Mouse (Mus musculus): ENCODE data around the gene Gtf3c6. TPM values are rescaled to one million over a fixed set of nuclear protein-coding genes. Genes with fewer than 3 reads are reported as not detected.
"Not testable (repeated sequence)": the region's sequence is repeated elsewhere in the genome, so short reads cannot be mapped to it uniquely, and the experiment has no call there.

Gtf3c6 gene
- 88.1 and 92.2 TPM in 2 replicates for polyA plus RNA-seq (2015; fragmentation: Nextera tagmentation; extraction: Ambion mirVana)

- peak within 1 kb of the TSS; percentile 76 for H3K9ac ChIP-seq (ENCODE audit: low read depth, low read length)
- peaks cover 11% of the 10 kb centered on the region for H3K36me3 ChIP-seq (ENCODE audit: insufficient read depth, low read length)
- no peaks in the 10 kb centered on the region for H3K9me3 ChIP-seq (replicated peaks; ENCODE audit: low read length)
- peak within 1 kb of the TSS; percentile 74 for H3K4me2 ChIP-seq (ENCODE audit: low read length)
- peak within 1 kb of the TSS; percentile 97 for H3K27ac ChIP-seq
- ATAC-seq (replicated peaks; ENCODE audit: low FRiP score, low read depth) (peak; percentile 71), DNase-seq (ENCODE audit: low spot score) (peak; percentile 99)
- under 1% methylated on average over 43 of the region's 43 CpGs for WGBS
- H3K27me3 ChIP-seq (ENCODE audit: insufficient read depth, low read length): no peaks in the 10 kb centered on the region
- H3K4me3 ChIP-seq (replicated peaks; ENCODE audit: low read depth, low read length): peak within 1 kb of the TSS; percentile 79
- TF ChIP-seq CTCF (IDR thresholded peaks at IDR 0.05; ENCODE audit: low read depth): peak; percentile 8; the same call in 1 of the 2 replicates
- no peaks in the 10 kb centered on the region for H3K4me1 ChIP-seq (replicated peaks; ENCODE audit: insufficient read depth, low read length)
Observed at GRCm38 (mm10) chr10:40257414-40258255, at the start of gene Gtf3c6. Gtf3c6 (minus strand) TSS chr10:40258108.

- 81% methylated on average over 1 of the region's 1 CpGs for WGBS
- H3K4me1 ChIP-seq (replicated peaks; ENCODE audit: insufficient read depth, low read length): 0 out of 2 replicates have a peak, but pooled peaks cover 3% of the 10 kb centered on the region
- DNase-seq (ENCODE audit: low spot score) (no peak), ATAC-seq (replicated peaks; ENCODE audit: low FRiP score, low read depth) (no peak)
- H3K9me3 ChIP-seq (replicated peaks; ENCODE audit: low read length): no peaks in the 10 kb centered on the region
- no peak overlapping the region for H3K4me2 ChIP-seq (ENCODE audit: low read length)
- no peaks in the 10 kb centered on the region for H3K27me3 ChIP-seq (ENCODE audit: insufficient read depth, low read length)
- no peak overlapping the region for H3K4me3 ChIP-seq (replicated peaks; ENCODE audit: low read depth, low read length)
- no peak overlapping the region for H3K9ac ChIP-seq (ENCODE audit: low read depth, low read length)
- no peaks in the 10 kb centered on the region for H3K36me3 ChIP-seq (ENCODE audit: insufficient read depth, low read length)
- H3K27ac ChIP-seq: no peak overlapping the region
- TF ChIP-seq CTCF (IDR thresholded peaks at IDR 0.05; ENCODE audit: low read depth): peak; percentile 37; the same call in 1 of the 2 replicates
Observed at GRCm38 (mm10) chr10:40305989-40306388, 48.1 kb upstream of the Gtf3c6 start.

DNA sequence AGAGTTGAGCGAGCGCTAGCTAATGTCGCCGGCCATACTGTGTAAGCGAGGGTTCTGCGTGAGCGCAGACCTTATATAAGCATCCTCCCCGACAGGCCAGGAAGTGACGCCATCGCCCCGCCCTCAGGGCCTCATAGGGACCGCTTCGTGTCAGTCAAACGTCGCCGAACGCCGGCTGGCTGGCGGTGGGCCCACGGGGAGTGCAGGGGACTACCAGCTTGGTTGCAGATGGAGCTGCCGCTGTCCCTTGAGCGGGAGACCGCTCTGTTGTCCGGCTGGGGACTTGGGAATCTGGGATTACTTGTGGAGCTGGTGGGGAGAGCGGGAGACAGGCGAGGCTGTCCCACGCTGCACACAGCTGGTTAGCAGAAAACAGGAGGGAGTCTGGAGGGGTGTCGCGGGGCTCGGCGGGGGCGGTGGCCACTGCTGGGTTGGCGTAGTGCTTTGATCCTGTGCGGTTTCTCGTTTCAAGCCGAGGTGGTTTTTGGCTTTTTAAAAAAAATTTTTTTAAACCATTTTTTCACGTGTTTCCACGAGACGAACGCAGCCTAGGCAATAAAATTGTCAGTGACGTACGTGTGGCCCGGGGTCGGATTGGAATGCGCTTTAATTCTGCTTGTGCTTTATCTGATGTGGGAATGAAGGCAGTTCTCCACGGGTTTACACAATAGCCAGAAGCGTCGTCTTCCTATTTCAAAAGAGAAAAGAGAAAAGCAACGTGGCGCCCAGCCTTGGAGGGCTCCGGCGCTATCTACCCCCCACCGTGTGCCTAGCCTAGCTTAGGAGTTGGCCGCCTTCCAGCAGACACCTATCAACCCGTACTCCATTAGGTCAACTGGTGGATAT lies 44.5 kb upstream of the Gtf3c6 start, which contains the start of gene Amd1:
TSS of gene Amd1 (minus strand) at position 47 of the 846 bp plus-strand sequence.
- peak within 1 kb of the TSS; percentile 92 for H3K9ac ChIP-seq (ENCODE audit: low read depth, low read length)
- H3K4me3 ChIP-seq (replicated peaks; ENCODE audit: low read depth, low read length): peak within 1 kb of the TSS; percentile 91
- H3K4me2 ChIP-seq (ENCODE audit: low read length): peak within 1 kb of the TSS; percentile 88
- H3K9me3 ChIP-seq (replicated peaks; ENCODE audit: low read length): no peaks in the 10 kb centered on the region
- under 1% methylated on average over 55 of the region's 55 CpGs for WGBS
- H3K36me3 ChIP-seq (ENCODE audit: insufficient read depth, low read length): no peaks in the 10 kb centered on the region
- ATAC-seq (replicated peaks; ENCODE audit: low FRiP score, low read depth): peak; percentile 97
- peaks cover 9% of the 10 kb centered on the region; the same call in 1 of the 2 replicates for H3K4me1 ChIP-seq (replicated peaks; ENCODE audit: insufficient read depth, low read length)
- peak within 1 kb of the TSS; percentile 94 for H3K27ac ChIP-seq
- peak; percentile 100 for DNase-seq (ENCODE audit: low spot score)
- no peak for TF ChIP-seq CTCF (IDR thresholded peaks at IDR 0.05; ENCODE audit: low read depth)
- no peaks in the 10 kb centered on the region for H3K27me3 ChIP-seq (ENCODE audit: insufficient read depth, low read length)

DNA sequence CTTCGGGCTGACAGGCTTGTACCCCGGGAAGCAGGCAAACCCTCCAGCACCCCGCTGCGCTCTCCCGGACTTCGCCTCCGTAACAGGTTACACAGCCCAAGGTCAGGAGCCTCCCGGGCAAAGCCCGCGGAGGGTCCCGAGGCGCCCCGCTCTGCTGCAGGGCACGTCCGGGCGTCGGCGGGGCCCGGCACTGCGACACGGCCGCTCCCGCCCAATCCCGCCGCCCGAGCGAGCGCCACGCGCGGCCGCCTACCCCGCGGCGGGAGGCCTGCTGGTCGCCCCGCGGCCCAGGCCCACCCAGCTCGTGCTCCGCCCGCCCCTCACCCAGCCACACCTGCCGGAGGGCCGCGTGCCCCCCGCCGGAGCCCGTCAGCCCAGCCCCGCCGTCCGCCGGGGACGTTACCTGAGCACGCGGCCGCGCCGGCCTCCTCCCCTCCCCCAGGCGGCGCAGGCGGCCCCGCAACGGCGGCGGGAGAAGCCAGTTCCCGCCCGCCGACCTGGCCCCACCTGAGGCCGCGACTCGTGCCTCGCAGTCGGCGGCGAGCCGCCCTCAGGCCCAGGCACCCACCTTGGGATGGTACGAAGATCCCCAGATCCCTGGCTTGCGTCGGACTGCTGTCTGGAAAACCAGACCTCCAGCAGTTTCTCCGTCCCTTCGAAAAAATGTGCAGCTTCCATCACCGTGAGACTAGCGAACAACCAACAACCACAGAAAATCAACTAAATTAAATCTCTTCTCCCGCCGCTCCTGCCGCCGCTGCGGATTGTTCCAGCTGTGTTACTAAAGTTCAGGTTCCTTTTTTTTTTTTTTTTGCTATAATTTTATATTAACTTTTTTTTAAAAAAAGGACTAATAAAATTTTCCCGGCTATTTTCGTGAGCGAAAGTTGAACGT lies 43.5 kb upstream of the Gtf3c6 start:
- peak; percentile 31 for DNase-seq (ENCODE audit: low spot score)
- WGBS: under 1% methylated on average over 55 of the region's 91 CpGs
- peak overlapping the region; percentile 91 for H3K4me3 ChIP-seq (replicated peaks; ENCODE audit: low read depth, low read length)

DNA sequence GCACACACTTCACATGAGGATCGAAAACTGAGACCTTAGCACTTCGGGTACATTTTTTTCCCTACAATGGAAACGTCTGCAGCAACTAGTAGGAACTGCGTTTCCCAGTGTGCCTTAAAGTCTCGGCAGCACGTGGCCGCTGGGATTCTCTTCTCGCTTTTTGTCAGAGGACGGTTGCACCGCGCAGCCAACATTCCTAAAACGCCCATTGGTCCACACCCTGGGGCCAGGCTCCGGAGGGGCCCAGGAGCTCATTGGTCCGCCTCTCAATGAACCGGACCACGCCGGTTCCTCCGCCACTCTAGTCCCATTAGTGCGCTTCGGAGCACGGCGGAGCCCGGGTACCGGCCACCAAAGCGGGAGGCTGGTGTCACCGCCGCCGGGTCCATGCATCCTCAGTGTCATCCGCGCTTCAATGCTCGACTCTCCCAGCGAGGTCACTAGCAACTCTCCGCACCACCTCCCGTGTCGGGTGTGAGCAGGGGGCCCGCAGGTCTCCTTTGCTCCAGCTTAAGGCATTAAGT lies 42.8 kb upstream of the Gtf3c6 start:
- Histone ChIP-seq H3K36me3 (ENCODE audit: insufficient read depth, low read length) (no peaks in the 10 kb centered on the region), H3K27ac (peak overlapping the region; percentile 92), H3K4me2 (ENCODE audit: low read length) (peak overlapping the region; percentile 88), H3K9ac (ENCODE audit: low read depth, low read length) (peak overlapping the region; percentile 92), H3K27me3 (ENCODE audit: insufficient read depth, low read length) (no peaks in the 10 kb centered on the region), H3K9me3 (replicated peaks; ENCODE audit: low read length) (no peaks in the 10 kb centered on the region), H3K4me3 (replicated peaks; ENCODE audit: low read depth, low read length) (peak overlapping the region; percentile 91), H3K4me1 (replicated peaks; ENCODE audit: insufficient read depth, low read length) (peaks cover 11% of the 10 kb centered on the region; the same call in 1 of the 2 replicates)
- ATAC-seq (replicated peaks; ENCODE audit: low FRiP score, low read depth) (peak; percentile 89), DNase-seq (ENCODE audit: low spot score) (peak; percentile 93)
- TF ChIP-seq CTCF (IDR thresholded peaks at IDR 0.05; ENCODE audit: low read depth): no peak
- WGBS: under 1% methylated on average over 36 of the region's 36 CpGs

More for the DNA sequence above, 43.5 kb upstream of the Gtf3c6 start:
- peak overlapping the region; percentile 88 for H3K4me2 ChIP-seq (ENCODE audit: low read length)
- not testable (repeated sequence) for H3K36me3 ChIP-seq (ENCODE audit: insufficient read depth, low read length); H3K9me3 ChIP-seq (replicated peaks; ENCODE audit: low read length); H3K27me3 ChIP-seq (ENCODE audit: insufficient read depth, low read length)
- peak; percentile 36 for ATAC-seq (replicated peaks; ENCODE audit: low FRiP score, low read depth)
- peak overlapping the region; percentile 92 for H3K9ac ChIP-seq (ENCODE audit: low read depth, low read length)
- H3K27ac ChIP-seq: peak overlapping the region; percentile 92
- H3K4me1 ChIP-seq (replicated peaks; ENCODE audit: insufficient read depth, low read length): peaks cover 11% of the 10 kb centered on the region; the same call in 1 of the 2 replicates
